Mouse (Mus musculus) forebrain, postnatal 0 days (tissue): ENCODE measurements around the gene Pithd1. TPM values are rescaled to one million over a fixed set of nuclear protein-coding genes. Genes with fewer than 3 reads are reported as not detected.

ENCODE experiments used
- ATAC-seq: fragments of 200-750 bp; cut with Nextera tagmentation; 2 replicates; pipeline ENCODE4 v1.8.0; 2017; ENCODE audit warnings: mild to moderate bottlenecking, moderate library complexity
- DNase-seq: peaks from one replicate; pipeline ENCODE4 v3.0.0-alpha.2; 2015
- H3K27ac ChIP-seq: fragments of 300-500 bp; sonication (generic); 2 replicates; pipeline ENCODE4 v1.5.1; 2014; ENCODE audit warnings: low read depth, mild to moderate bottlenecking, antibody characterized with exemption, low read length, moderate library complexity, mixed read lengths
- H3K27me3 ChIP-seq: fragments of 300-500 bp; sonication (generic); 2 replicates; pipeline ENCODE4 v1.6.1; 2014; ENCODE audit warnings: mild to moderate bottlenecking, low read length, mixed read lengths; ENCODE audit not compliant: insufficient read depth
- H3K36me3 ChIP-seq: fragments of 300-500 bp; sonication (generic); 2 replicates; pipeline ENCODE4 v1.6.1; 2014; ENCODE audit warnings: mild to moderate bottlenecking, moderate library complexity; ENCODE audit not compliant: insufficient read depth
- H3K4me1 ChIP-seq: fragments of 300-500 bp; sonication (generic); 2 replicates; pipeline ENCODE4 v1.6.1; 2014; ENCODE audit warnings: antibody characterized with exemption; ENCODE audit not compliant: insufficient read depth
- H3K4me2 ChIP-seq: fragments of 300-500 bp; sonication (generic); 2 replicates; pipeline ENCODE4 v1.6.1; 2014; ENCODE audit warnings: low read depth, mild to moderate bottlenecking, moderate library complexity
- H3K4me3 ChIP-seq: fragments of 300-500 bp; sonication (generic); 2 replicates; pipeline ENCODE4 v1.5.1; 2014; ENCODE audit warnings: low read depth, low read length, mixed read lengths
- H3K9ac ChIP-seq: fragments of 300-500 bp; sonication (generic); 2 replicates; pipeline ENCODE4 v1.6.1; 2014; ENCODE audit warnings: mild to moderate bottlenecking
- H3K9me3 ChIP-seq: fragments of 300-500 bp; sonication (generic); 2 replicates; pipeline ENCODE4 v1.6.1; 2016; ENCODE audit warnings: low read length
- CTCF ChIP-seq: sonication (generic); IDR thresholded peaks from 2 replicates; pipeline ENCODE4 v1.5.1; 2016; ENCODE audit warnings: antibody characterized with exemption, control low read depth, low read depth
- WGBS: fragments of 180-500 bp; shearing (Covaris S2); extraction: QIAGEN DNeasy Blood & Tissue Kit; methylation state at CpG from one replicate; pipeline ENCODE4 v1.1.7; 2014; 5-methylcytosine and 5-hydroxymethylcytosine counted together
- polyA plus RNA-seq: library from polyadenylated mRNA; unstranded; fragments of >200 nt; fragmentation: Nextera tagmentation; extraction: Ambion mirVana; gene quantifications from 2 replicates; pipeline ENCODE4 v1.2.1, GENCODE M21; 2015
- total RNA-seq: library from RNA; depleted of rRNA; stranded (reverse); fragments of >200 nt; gene quantifications from 2 replicates; pipeline ENCODE4 v1.2.3, GENCODE M21; 2014; rRNA removed

Gene Pithd1
- total and polyA plus RNA-seq, 2 experiments from 2014 or later = 62.8 to 93.3 TPM

DNA sequence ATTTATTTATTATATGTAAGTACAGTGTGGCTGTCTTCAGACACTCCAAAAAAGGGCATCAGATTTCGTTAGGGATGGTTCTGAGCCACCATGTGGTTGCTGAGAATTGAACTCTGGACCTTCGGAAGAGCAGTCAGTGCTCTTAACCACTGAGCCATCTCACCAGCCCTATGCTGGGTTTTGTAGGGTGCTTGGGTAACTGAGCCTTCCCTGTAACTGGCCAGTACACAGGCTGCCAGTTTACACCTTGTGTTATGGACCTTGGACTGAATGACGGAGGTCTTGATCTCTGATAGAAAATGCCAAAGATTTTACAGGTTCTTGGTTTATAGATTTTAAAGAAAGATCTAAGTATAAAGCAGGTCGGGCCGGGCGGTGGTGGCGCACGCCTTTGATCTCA is 56.8 kb downstream of the Pithd1 start:
- no peak overlapping the region for H3K9ac ChIP-seq
- H3K9me3 ChIP-seq = no peaks in the 10 kb centered on the region
- no peak for TF ChIP-seq CTCF
- DNase-seq (no peak), ATAC-seq (no peak)
- H3K4me3 ChIP-seq = no peak overlapping the region
- no peak overlapping the region for H3K4me2 ChIP-seq
- no peak overlapping the region for H3K27ac ChIP-seq
- no peaks in the 10 kb centered on the region for H3K27me3 ChIP-seq
- no peaks in the 10 kb centered on the region for H3K4me1 ChIP-seq
- peaks cover 30% of the 10 kb centered on the region for H3K36me3 ChIP-seq
- WGBS = 92% methylated on average over 8 of the region's 8 CpGs

DNA sequence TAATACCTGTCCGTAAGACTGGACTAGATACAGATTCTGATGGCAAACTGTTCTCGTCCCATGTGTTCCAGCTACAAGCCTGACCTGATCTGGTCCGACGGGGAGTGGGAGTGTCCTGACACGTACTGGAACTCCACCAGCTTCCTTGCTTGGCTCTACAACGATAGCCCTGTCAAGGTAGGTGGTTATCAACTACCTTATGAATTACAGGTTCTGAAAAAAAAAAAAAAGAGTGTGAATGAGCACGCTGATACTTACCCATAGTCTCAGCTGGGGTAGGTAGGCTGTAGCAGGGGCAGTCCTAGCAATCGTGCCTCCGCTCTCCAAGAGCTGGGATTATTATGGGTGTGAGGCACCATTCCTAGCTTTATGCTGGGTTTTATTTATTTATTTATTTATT is 57.2 kb downstream of the Pithd1 start:
- H3K27ac ChIP-seq = no peak overlapping the region
- ATAC-seq (no peak), DNase-seq (no peak)
- no peaks in the 10 kb centered on the region for H3K4me1 ChIP-seq
- no peak for TF ChIP-seq CTCF
- H3K4me3 ChIP-seq = no peak overlapping the region
- H3K27me3 ChIP-seq = no peaks in the 10 kb centered on the region
- peaks cover 30% of the 10 kb centered on the region for H3K36me3 ChIP-seq
- WGBS = 91% methylated on average over 9 of the region's 9 CpGs
- H3K9me3 ChIP-seq = no peaks in the 10 kb centered on the region
- no peak overlapping the region for H3K9ac ChIP-seq
- no peak overlapping the region for H3K4me2 ChIP-seq

DNA sequence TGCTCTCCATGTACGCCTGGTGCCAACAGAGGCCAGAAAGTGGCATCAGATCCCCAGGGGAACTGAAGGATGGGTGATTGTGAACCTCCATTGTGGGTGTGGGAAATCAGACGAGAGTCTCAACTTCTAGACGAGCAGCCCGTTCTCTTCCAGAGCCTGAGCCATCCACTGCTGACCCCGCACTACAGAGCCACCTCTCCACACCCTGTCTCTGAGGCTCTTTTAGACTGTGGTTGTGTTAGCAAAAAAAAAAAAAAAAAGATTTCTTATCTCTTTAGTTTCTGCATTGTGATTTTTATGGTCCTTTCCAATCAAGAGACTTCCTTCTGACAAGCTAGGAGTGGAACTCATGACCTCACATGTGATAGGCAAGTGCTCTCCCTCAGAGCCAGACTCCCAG is 57.7 kb downstream of the Pithd1 start:
- H3K4me1 ChIP-seq = no peaks in the 10 kb centered on the region
- no peak overlapping the region for H3K4me3 ChIP-seq
- ATAC-seq (no peak), DNase-seq (no peak)
- 90% methylated on average over 5 of the region's 5 CpGs for WGBS
- H3K27ac ChIP-seq = no peak overlapping the region
- H3K9ac ChIP-seq = no peak overlapping the region
- H3K4me2 ChIP-seq = no peak overlapping the region
- H3K9me3 ChIP-seq = no peaks in the 10 kb centered on the region
- peaks cover 26% of the 10 kb centered on the region for H3K36me3 ChIP-seq
- TF ChIP-seq CTCF = no peak
- H3K27me3 ChIP-seq = no peaks in the 10 kb centered on the region

DNA sequence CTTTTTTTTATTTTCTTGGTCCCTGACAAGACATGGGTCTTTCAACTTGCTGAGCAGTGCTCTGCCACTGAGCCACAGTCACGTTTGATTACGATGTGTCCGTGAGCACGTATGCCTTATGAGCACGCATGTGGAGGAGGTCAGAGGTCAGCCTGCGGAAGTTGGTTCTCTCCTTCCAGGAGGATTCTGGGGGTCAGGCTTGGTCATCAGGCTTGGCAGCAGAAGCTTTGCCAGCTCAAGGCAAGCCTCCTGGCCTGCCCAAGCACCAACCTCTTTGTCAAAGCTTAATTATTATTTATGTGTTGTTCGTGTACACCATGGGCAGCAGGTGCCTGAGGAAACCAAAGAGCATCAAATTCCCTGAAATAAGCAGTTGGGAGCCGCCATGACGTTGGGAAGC is 58.7 kb downstream of the Pithd1 start:
- H3K27ac ChIP-seq = no peak overlapping the region
- WGBS = 82% methylated on average over 9 of the region's 9 CpGs
- no peaks in the 10 kb centered on the region for H3K4me1 ChIP-seq
- no peaks in the 10 kb centered on the region for H3K27me3 ChIP-seq
- H3K9ac ChIP-seq = no peak overlapping the region
- TF ChIP-seq CTCF = no peak
- DNase-seq = no peak
- ATAC-seq = no peak
- no peak overlapping the region for H3K4me2 ChIP-seq
- H3K9me3 ChIP-seq = no peaks in the 10 kb centered on the region
- H3K4me3 ChIP-seq = no peak overlapping the region
- peaks cover 17% of the 10 kb centered on the region for H3K36me3 ChIP-seq

DNA sequence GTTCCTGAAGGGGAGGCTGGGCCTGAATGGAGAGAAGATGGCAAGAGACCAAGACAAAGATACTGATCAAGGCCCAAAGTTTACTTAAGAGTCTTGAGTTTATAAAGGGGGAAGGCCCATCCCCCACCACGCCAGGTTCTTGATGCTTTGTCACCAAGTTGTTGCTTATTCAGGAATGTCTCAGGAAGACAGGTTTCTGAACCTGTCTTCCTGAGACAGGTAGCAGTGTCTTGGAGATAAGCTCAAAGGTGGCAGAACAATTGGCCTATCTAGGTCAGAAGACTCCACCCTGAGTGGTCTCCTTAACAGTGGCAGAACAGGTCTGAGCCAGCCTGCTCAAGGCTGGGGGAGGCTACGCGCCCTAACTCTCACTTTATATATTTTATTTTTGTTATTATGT is 60.2 kb downstream of the Pithd1 start:
- WGBS = 98% methylated on average over 3 of the region's 3 CpGs

DNA sequence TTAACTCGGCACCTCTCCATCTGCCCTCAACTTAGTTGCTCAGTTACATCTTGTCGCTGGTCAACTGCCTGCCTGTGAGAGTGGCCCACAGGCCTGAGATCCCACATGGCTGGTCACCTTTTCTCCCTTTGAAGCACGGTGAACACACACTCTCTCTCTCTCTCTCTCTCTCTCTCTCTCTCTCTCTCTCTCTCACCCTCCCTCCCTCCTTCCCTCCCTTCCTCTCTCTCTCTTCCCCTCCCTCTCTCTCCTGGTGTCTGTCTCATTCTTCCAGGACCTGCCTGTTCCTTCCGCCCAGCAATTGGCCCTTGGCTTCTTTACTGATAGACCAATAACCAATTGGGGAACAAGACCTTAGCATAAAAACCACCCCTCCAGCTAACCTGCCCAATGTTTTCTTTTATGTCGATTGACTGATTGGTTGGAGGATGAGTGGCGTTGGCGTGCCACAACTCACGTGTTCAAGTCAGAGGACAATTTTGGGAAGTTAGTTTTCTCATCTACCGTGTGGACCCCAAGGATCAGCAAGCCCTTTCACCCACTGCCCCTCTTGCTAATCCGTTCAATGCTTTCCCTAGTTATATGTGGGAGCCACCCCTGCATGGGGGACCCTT is 60.8 kb downstream of the Pithd1 start:
- Histone ChIP-seq H3K27me3 (no peaks in the 10 kb centered on the region), H3K4me1 (peaks cover 6% of the 10 kb centered on the region; the same call in 1 of the 2 replicates), H3K27ac (no peak overlapping the region), H3K4me3 (no peak overlapping the region), H3K9ac (no peak overlapping the region), H3K36me3 (peaks cover 5% of the 10 kb centered on the region), H3K4me2 (no peak overlapping the region), H3K9me3 (no peaks in the 10 kb centered on the region)
- no peak for TF ChIP-seq CTCF
- ATAC-seq (no peak), DNase-seq (no peak)
- WGBS = 91% methylated on average over 10 of the region's 10 CpGs

More for the DNA sequence above, 60.2 kb downstream of the Pithd1 start:
- Histone ChIP-seq H3K27ac (no peak overlapping the region), H3K4me1 (peaks cover under 1% of the 10 kb centered on the region; the same call in 1 of the 2 replicates), H3K9ac (no peak overlapping the region), H3K9me3 (no peaks in the 10 kb centered on the region), H3K27me3 (no peaks in the 10 kb centered on the region), H3K4me3 (no peak overlapping the region), H3K4me2 (no peak overlapping the region), H3K36me3 (peaks cover 7% of the 10 kb centered on the region)
- ATAC-seq (no peak), DNase-seq (no peak)
- TF ChIP-seq CTCF = no peak

Other genes starting within 250 kb of the Pithd1 start
- gene Myom3, start 227.5 kb downstream of the Pithd1 start, total RNA-seq = 1.1 and 1.4 TPM in 2 replicates
- 1.7 and 2.6 TPM in 2 replicates for gene Myom3, start 227.5 kb downstream of the Pithd1 start, polyA plus RNA-seq
- 96.4 and 114 TPM in 2 replicates for gene Srsf10, start 131.5 kb downstream of the Pithd1 start, total RNA-seq
- 131 and 143 TPM in 2 replicates for gene Srsf10, start 131.5 kb downstream of the Pithd1 start, polyA plus RNA-seq
- gene Pnrc2, start 113.4 kb downstream of the Pithd1 start, total RNA-seq = 64.4 and 75.0 TPM in 2 replicates
- gene Pnrc2, start 113.4 kb downstream of the Pithd1 start, polyA plus RNA-seq = 60.9 and 73.0 TPM in 2 replicates
- gene Cnr2, start 91.9 kb downstream of the Pithd1 start, total RNA-seq = 0.24 and 0.31 TPM in 2 replicates
- 0.17 TPM in 1 of 2 replicates, not detected in the other for gene Cnr2, start 91.9 kb downstream of the Pithd1 start, polyA plus RNA-seq
- gene Fuca1, start 66.5 kb downstream of the Pithd1 start, total RNA-seq = 30.9 and 33.2 TPM in 2 replicates
- gene Fuca1, start 66.5 kb downstream of the Pithd1 start, polyA plus RNA-seq = 67.7 and 75.2 TPM in 2 replicates
- 42.9 and 46.0 TPM in 2 replicates for gene Hmgcl, start 40.8 kb downstream of the Pithd1 start, total RNA-seq
- 52.6 and 58.3 TPM in 2 replicates for gene Hmgcl, start 40.8 kb downstream of the Pithd1 start, polyA plus RNA-seq
- gene Gale, start 23.5 kb downstream of the Pithd1 start, total RNA-seq = 32.1 and 42.4 TPM in 2 replicates
- gene Gale, start 23.5 kb downstream of the Pithd1 start, polyA plus RNA-seq = 30.7 and 34.4 TPM in 2 replicates
- gene Lypla2, start 14.6 kb downstream of the Pithd1 start, total RNA-seq = 136 and 138 TPM in 2 replicates
- gene Lypla2, start 14.6 kb downstream of the Pithd1 start, polyA plus RNA-seq = 201 and 206 TPM in 2 replicates
- gene Eloa, start 34.5 kb upstream of the Pithd1 start, total RNA-seq = 32.2 and 36.7 TPM in 2 replicates
- gene Eloa, start 34.5 kb upstream of the Pithd1 start, polyA plus RNA-seq = 17.2 and 21.3 TPM in 2 replicates
- 872 and 1,141 TPM in 2 replicates for gene Rpl11, start 66.2 kb upstream of the Pithd1 start, total RNA-seq
- 313 and 396 TPM in 2 replicates for gene Rpl11, start 66.2 kb upstream of the Pithd1 start, polyA plus RNA-seq
- gene Id3, start 156.2 kb upstream of the Pithd1 start, total RNA-seq = 134 and 153 TPM in 2 replicates
- gene Id3, start 156.2 kb upstream of the Pithd1 start, polyA plus RNA-seq = 177 and 185 TPM in 2 replicates
- gene E2f2, start 185.1 kb upstream of the Pithd1 start, total RNA-seq = 0.85 and 1.2 TPM in 2 replicates
- 0.84 and 1.4 TPM in 2 replicates for gene E2f2, start 185.1 kb upstream of the Pithd1 start, polyA plus RNA-seq
- 3.5 and 3.8 TPM in 2 replicates for gene Asap3, start 219.1 kb upstream of the Pithd1 start, total RNA-seq
- 2.0 and 2.5 TPM in 2 replicates for gene Asap3, start 219.1 kb upstream of the Pithd1 start, polyA plus RNA-seq